Mouse (Mus musculus): ENCODE measurements around the gene Tctn1. TPM values are rescaled to one million over a fixed set of nuclear protein-coding genes. Genes with fewer than 3 reads are reported as not detected.

Tctn1 gene
- polyA plus RNA-seq, 1 experiment from 2014 or later, result 6.2 TPM

GRCm38 (mm10) chr5:122191269-122192063 lies 72.8 kb downstream of the Tctn1 start:
- DNase-seq (no peak), ATAC-seq (ENCODE audit: low FRiP score, low TSS enrichment) (no peak)
- Histone ChIP-seq H3K4me1 (ENCODE audit: control insufficient read depth, insufficient read depth, low read length) (no peaks in the 10 kb centered on the region), H3K27me3 (ENCODE audit: control insufficient read depth, insufficient read depth, low read length) (no peaks in the 10 kb centered on the region), H3K4me3 (replicated peaks; ENCODE audit: low read depth, low read length) (no peak overlapping the region), H3K9me3 (ENCODE audit: control insufficient read depth, low read length) (no peaks in the 10 kb centered on the region), H3K9ac (replicated peaks; ENCODE audit: low read length) (no peak overlapping the region), H3K4me2 (ENCODE audit: low read length) (no peak overlapping the region), H3K27ac (replicated peaks; ENCODE audit: low read depth, low read length) (no peak overlapping the region), H3K36me3 (ENCODE audit: control insufficient read depth, insufficient read depth, low read length) (no peaks in the 10 kb centered on the region)
- WGBS, result 74% methylated on average over 12 of the region's 12 CpGs

GRCm38 (mm10) chr5:122190465-122190864 lies 73.8 kb downstream of the Tctn1 start:
- Histone ChIP-seq H3K27me3 (ENCODE audit: control insufficient read depth, insufficient read depth, low read length) (no peaks in the 10 kb centered on the region), H3K4me3 (replicated peaks; ENCODE audit: low read depth, low read length) (no peak overlapping the region), H3K4me2 (ENCODE audit: low read length) (no peak overlapping the region), H3K4me1 (ENCODE audit: control insufficient read depth, insufficient read depth, low read length) (no peaks in the 10 kb centered on the region), H3K27ac (replicated peaks; ENCODE audit: low read depth, low read length) (no peak overlapping the region), H3K9me3 (ENCODE audit: control insufficient read depth, low read length) (no peaks in the 10 kb centered on the region), H3K9ac (replicated peaks; ENCODE audit: low read length) (no peak overlapping the region), H3K36me3 (ENCODE audit: control insufficient read depth, insufficient read depth, low read length) (no peaks in the 10 kb centered on the region)
- no peak for ATAC-seq (ENCODE audit: low FRiP score, low TSS enrichment)
- 46% methylated on average over 7 of the region's 7 CpGs for WGBS
- no peak for DNase-seq

GRCm38 (mm10) chr5:122189115-122189514 lies 75.1 kb downstream of the Tctn1 start:
- no peak for DNase-seq
- no peak for ATAC-seq (ENCODE audit: low FRiP score, low TSS enrichment)
- H3K4me1 ChIP-seq (ENCODE audit: control insufficient read depth, insufficient read depth, low read length), result no peaks in the 10 kb centered on the region
- no peaks in the 10 kb centered on the region for H3K9me3 ChIP-seq (ENCODE audit: control insufficient read depth, low read length)
- no peak overlapping the region for H3K9ac ChIP-seq (replicated peaks; ENCODE audit: low read length)
- H3K4me2 ChIP-seq (ENCODE audit: low read length), result no peak overlapping the region
- WGBS, result 65% methylated on average over 3 of the region's 3 CpGs
- H3K4me3 ChIP-seq (replicated peaks; ENCODE audit: low read depth, low read length), result no peak overlapping the region
- no peaks in the 10 kb centered on the region for H3K27me3 ChIP-seq (ENCODE audit: control insufficient read depth, insufficient read depth, low read length)
- no peak overlapping the region for H3K27ac ChIP-seq (replicated peaks; ENCODE audit: low read depth, low read length)
- H3K36me3 ChIP-seq (ENCODE audit: control insufficient read depth, insufficient read depth, low read length), result no peaks in the 10 kb centered on the region

Other genes starting within 250 kb of the Tctn1 start
- 25.5 and 28.8 TPM in 2 replicates for gene Cux2, start 214.4 kb downstream of the Tctn1 start, polyA plus RNA-seq (2014; fragmentation: Nextera tagmentation; extraction: Ambion mirVana)
- 1.9 and 3.0 TPM in 2 replicates for gene Myl2, start 163.5 kb downstream of the Tctn1 start, polyA plus RNA-seq (2014; fragmentation: Nextera tagmentation; extraction: Ambion mirVana)
- gene Ccdc63, start 123.6 kb downstream of the Tctn1 start, polyA plus RNA-seq (2014; fragmentation: Nextera tagmentation; extraction: Ambion mirVana), result not detected in 2 replicates
- gene Ppp1cc, start 106.2 kb downstream of the Tctn1 start, polyA plus RNA-seq (2014; fragmentation: Nextera tagmentation; extraction: Ambion mirVana), result 232 and 238 TPM in 2 replicates
- 1.8 and 2.5 TPM in 2 replicates for gene Hvcn1, start 57.7 kb downstream of the Tctn1 start, polyA plus RNA-seq (2014; fragmentation: Nextera tagmentation; extraction: Ambion mirVana)
- 8.5 and 9.1 TPM in 2 replicates for gene Pptc7, start 19.9 kb upstream of the Tctn1 start, polyA plus RNA-seq (2014; fragmentation: Nextera tagmentation; extraction: Ambion mirVana)
- 18.5 and 27.1 TPM in 2 replicates for gene Rad9b, start 89.8 kb upstream of the Tctn1 start, polyA plus RNA-seq (2014; fragmentation: Nextera tagmentation; extraction: Ambion mirVana)
- gene Vps29, start 89.9 kb upstream of the Tctn1 start, polyA plus RNA-seq (2014; fragmentation: Nextera tagmentation; extraction: Ambion mirVana), result 324 and 331 TPM in 2 replicates
- 43.1 and 43.9 TPM in 2 replicates for gene Gpn3, start 107.4 kb upstream of the Tctn1 start, polyA plus RNA-seq (2014; fragmentation: Nextera tagmentation; extraction: Ambion mirVana)
- gene Fam216a, start 107.9 kb upstream of the Tctn1 start, polyA plus RNA-seq (2014; fragmentation: Nextera tagmentation; extraction: Ambion mirVana), result 155 and 164 TPM in 2 replicates
- 62.1 and 196 TPM in 2 replicates for gene Arpc3, start 127.4 kb upstream of the Tctn1 start, polyA plus RNA-seq (2014; fragmentation: Nextera tagmentation; extraction: Ambion mirVana)
- 27.5 and 39.6 TPM in 2 replicates for gene Anapc7, start 157.2 kb upstream of the Tctn1 start, polyA plus RNA-seq (2014; fragmentation: Nextera tagmentation; extraction: Ambion mirVana)
- gene Atp2a2, start 237.8 kb upstream of the Tctn1 start, polyA plus RNA-seq (2014; fragmentation: Nextera tagmentation; extraction: Ambion mirVana), result 46.5 and 59.3 TPM in 2 replicates

All from midbrain, embryonic 14.5 days (tissue).